20 mouse cellular contexts compared by ENCODE assay signal in genomic region chr17:14517368-14517767, GRCm38 (mm10).
A peak's percentile ranks its signal among the peaks of the same experiment; 100 is the strongest.
DNase-seq lines count a peak whose midpoint lies in the region; ATAC-seq lines count a peak whose summit lies in the region.
"Had no signal": no experiment of that assay in that cellular context is flagged by ENCODE, and none has a peak within 500 bp of the region (broad histone marks: within the 10 kb centered on the region; RNA-seq: fewer than 3 reads in every experiment).

No protein-coding gene starts in this region.

- no peak for DNase-seq in embryonic facial prominence, embryonic 10.5 days (ENCODE audit: low spot score)
- no peak for DNase-seq in urinary bladder, postnatal 10 days (ENCODE audit: low spot score)
- DNase-seq in left cerebral cortex, postnatal 25 days (ENCODE audit: low spot score in 2 of 2), result no peak
- DNase-seq in urinary bladder, postnatal 14 days (ENCODE audit: low spot score), result no peak
- DNase-seq: adrenal gland, postnatal 36 days; cerebellum, adult 9-10 months; liver; liver, postnatal 0 days; retina, postnatal 1 day; thymus, adult 2 months had no signal

- H3K36me3 ChIP-seq in hindbrain, embryonic 15.5 days, result no peaks in the 10 kb centered on the region
- H3K36me3 ChIP-seq in hindbrain, embryonic 16.5 days (ENCODE audit: control insufficient read depth, insufficient read depth, low read length), result no peaks in the 10 kb centered on the region
- no peaks in the 10 kb centered on the region for H3K36me3 ChIP-seq in embryonic facial prominence, embryonic 10.5 days (replicated peaks)
- no peaks in the 10 kb centered on the region for H3K36me3 ChIP-seq in heart, embryonic 16.5 days (ENCODE audit: control insufficient read depth, insufficient read depth)
- no peaks in the 10 kb centered on the region for H3K36me3 ChIP-seq in neural tube, embryonic 12.5 days
- H3K36me3 ChIP-seq: embryonic facial prominence, embryonic 15.5 days; forebrain, embryonic 10.5 days; hindbrain, embryonic 13.5 days had no signal

- no peaks in the 10 kb centered on the region for H3K4me1 ChIP-seq in hindbrain, embryonic 15.5 days (replicated peaks)
- no peaks in the 10 kb centered on the region for H3K4me1 ChIP-seq in hindbrain, embryonic 16.5 days (ENCODE audit: control insufficient read depth, insufficient read depth, low read depth, low read length)
- H3K4me1 ChIP-seq in embryonic facial prominence, embryonic 10.5 days, result 0 out of 2 replicates have a peak, but pooled peaks cover 2% of the 10 kb centered on the region
- H3K4me1 ChIP-seq in heart, embryonic 16.5 days (ENCODE audit: control insufficient read depth, insufficient read depth, low read length), result 0 out of 2 replicates have a peak, but pooled peaks cover 5% of the 10 kb centered on the region
- H3K4me1 ChIP-seq in neural tube, embryonic 12.5 days, result peaks cover 10% of the 10 kb centered on the region
- H3K4me1 ChIP-seq: forebrain, embryonic 10.5 days had no signal

- peak; percentile 19; the same call in 1 of the 2 replicates for ATAC-seq in hindbrain, embryonic 15.5 days (ENCODE audit: low FRiP score, low read depth)
- ATAC-seq in hindbrain, embryonic 16.5 days, result no peak
- peak; percentile 62; the same call in 1 of the 2 replicates for ATAC-seq in heart, embryonic 16.5 days (replicated peaks; ENCODE audit: extremely low read depth, insufficient read depth, low FRiP score)
- ATAC-seq in neural tube, embryonic 12.5 days (ENCODE audit: low FRiP score, low read depth), result peak; percentile 57; the same call in 1 of the 2 replicates
- ATAC-seq: activated CD4-positive, CD25-positive, alpha-beta regulatory T cell, adult 4 months; intestine, postnatal 0 days; liver, postnatal 0 days; Patski had no signal

- no peak overlapping the region for H3K4me2 ChIP-seq in hindbrain, embryonic 15.5 days
- no peak overlapping the region for H3K4me2 ChIP-seq in hindbrain, embryonic 16.5 days (ENCODE audit: low read length)
- H3K4me2 ChIP-seq in heart, embryonic 16.5 days (ENCODE audit: low read depth, low read length), result no peak overlapping the region
- no peak overlapping the region for H3K4me2 ChIP-seq in neural tube, embryonic 12.5 days (replicated peaks)
- H3K4me2 ChIP-seq: embryonic facial prominence, embryonic 15.5 days; hindbrain, embryonic 13.5 days had no signal

- no peak overlapping the region for H3K9ac ChIP-seq in hindbrain, embryonic 15.5 days
- H3K9ac ChIP-seq in hindbrain, embryonic 16.5 days (ENCODE audit: low read depth, low read length), result no peak overlapping the region
- no peak overlapping the region for H3K9ac ChIP-seq in heart, embryonic 16.5 days (ENCODE audit: low read length)
- no peak overlapping the region for H3K9ac ChIP-seq in neural tube, embryonic 12.5 days
- H3K9ac ChIP-seq: embryonic facial prominence, embryonic 15.5 days; hindbrain, embryonic 13.5 days; liver, postnatal 0 days had no signal

- WGBS in hindbrain, embryonic 15.5 days, result 62% methylated on average over 5 of the region's 5 CpGs
- 69% methylated on average over 5 of the region's 5 CpGs for WGBS in hindbrain, embryonic 16.5 days
- WGBS in embryonic facial prominence, embryonic 10.5 days, result 81% methylated on average over 5 of the region's 5 CpGs
- 49% methylated on average over 5 of the region's 5 CpGs for WGBS in heart, embryonic 16.5 days
- WGBS in neural tube, embryonic 12.5 days, result 41% methylated on average over 5 of the region's 5 CpGs

- intact Hi-C loops in left cerebral cortex, postnatal 25 days (cut with DNase I), result loop anchor here (5.0 kb wide), 1 partner anchor 400 kb away; no protein-coding TSS in a partner anchor

- H3K27me3 ChIP-seq in hindbrain, embryonic 15.5 days, result no peaks in the 10 kb centered on the region
- no peaks in the 10 kb centered on the region for H3K27me3 ChIP-seq in hindbrain, embryonic 16.5 days (replicated peaks; ENCODE audit: control insufficient read depth, insufficient read depth, low read length)
- H3K27me3 ChIP-seq in embryonic facial prominence, embryonic 10.5 days (replicated peaks; ENCODE audit: low read depth, poor library complexity, severe bottlenecking), result peaks cover 8% of the 10 kb centered on the region; the same call in 1 of the 2 replicates
- peaks cover 25% of the 10 kb centered on the region for H3K27me3 ChIP-seq in heart, embryonic 16.5 days (ENCODE audit: control insufficient read depth, insufficient read depth, low read length)
- H3K27me3 ChIP-seq in neural tube, embryonic 12.5 days (replicated peaks), result no peaks in the 10 kb centered on the region
- H3K27me3 ChIP-seq: Patski had no signal

- H3K27ac ChIP-seq in hindbrain, embryonic 15.5 days (replicated peaks), result no peak overlapping the region
- no peak overlapping the region for H3K27ac ChIP-seq in hindbrain, embryonic 16.5 days (ENCODE audit: low read depth, low read length)
- H3K27ac ChIP-seq in embryonic facial prominence, embryonic 10.5 days (replicated peaks), result 0 out of 2 replicates have a peak overlapping the region, but pooled peaks have one; percentile 35
- no peak overlapping the region for H3K27ac ChIP-seq in heart, embryonic 16.5 days (ENCODE audit: low read length)
- H3K27ac ChIP-seq in neural tube, embryonic 12.5 days, result no peak overlapping the region
- H3K27ac ChIP-seq: embryonic facial prominence, embryonic 15.5 days; forebrain, embryonic 10.5 days; hindbrain, embryonic 13.5 days had no signal

- H3K9me3 ChIP-seq in hindbrain, embryonic 15.5 days, result no peaks in the 10 kb centered on the region
- H3K9me3 ChIP-seq in hindbrain, embryonic 16.5 days (ENCODE audit: control insufficient read depth, low read length), result no peaks in the 10 kb centered on the region
- no peaks in the 10 kb centered on the region for H3K9me3 ChIP-seq in embryonic facial prominence, embryonic 10.5 days
- H3K9me3 ChIP-seq in heart, embryonic 16.5 days (replicated peaks; ENCODE audit: control insufficient read depth, low read length), result no peaks in the 10 kb centered on the region
- no peaks in the 10 kb centered on the region for H3K9me3 ChIP-seq in neural tube, embryonic 12.5 days
- H3K9me3 ChIP-seq: embryonic facial prominence, embryonic 15.5 days; forebrain, embryonic 10.5 days; hindbrain, embryonic 13.5 days had no signal

- H3K4me3 ChIP-seq in hindbrain, embryonic 15.5 days, result no peak overlapping the region
- no peak overlapping the region for H3K4me3 ChIP-seq in hindbrain, embryonic 16.5 days (ENCODE audit: low read length)
- no peak overlapping the region for H3K4me3 ChIP-seq in embryonic facial prominence, embryonic 10.5 days
- H3K4me3 ChIP-seq in heart, embryonic 16.5 days (ENCODE audit: low read length), result no peak overlapping the region
- no peak overlapping the region for H3K4me3 ChIP-seq in neural tube, embryonic 12.5 days
- H3K4me3 ChIP-seq: embryonic facial prominence, embryonic 15.5 days; forebrain, embryonic 10.5 days; hindbrain, embryonic 13.5 days had no signal
